Mouse (Mus musculus): ENCODE data around the gene Sertad3. TPM values are rescaled to one million over a fixed set of nuclear protein-coding genes. Genes with fewer than 3 reads are reported as not detected.

Sertad3 gene
- polyA plus RNA-seq, 1 experiment from 2014 or later = 19.4 TPM

GRCm38 (mm10) chr7:27467648-27468047 lies 5.9 kb upstream of the Sertad3 start:
- Histone ChIP-seq H3K9me3 (ENCODE audit: control insufficient read depth, low read length) (no peaks in the 10 kb centered on the region), H3K9ac (ENCODE audit: low read length) (no peak overlapping the region), H3K4me2 (ENCODE audit: low read length) (no peak overlapping the region), H3K27me3 (ENCODE audit: control insufficient read depth, insufficient read depth, low read length) (no peaks in the 10 kb centered on the region), H3K4me3 (ENCODE audit: control insufficient read depth in 1 of 2, insufficient read depth in 1 of 2, low read depth in 1 of 2, low read length in 2 of 2) (no peak overlapping the region), H3K36me3 (ENCODE audit: control insufficient read depth, insufficient read depth, low read length) (0 out of 2 replicates have a peak, but pooled peaks cover under 1% of the 10 kb centered on the region), H3K27ac (replicated peaks in 1 of 2; ENCODE audit: control insufficient read depth in 1 of 2, insufficient read depth in 1 of 2, low read depth in 2 of 2, low read length in 2 of 2) (no peak overlapping the region), H3K4me1 (ENCODE audit: control insufficient read depth in 2 of 2, insufficient read depth in 2 of 2, low read length in 2 of 2) (0 out of 4 replicates have a peak, but pooled peaks cover 0 to 6% of the 10 kb centered on the region in 2 experiments)
- 22% methylated on average over 4 of the region's 4 CpGs for WGBS
- ATAC-seq (ENCODE audit: insufficient number of reproducible peaks, insufficient read depth, low FRiP score, low read depth) = no peak

DNA sequence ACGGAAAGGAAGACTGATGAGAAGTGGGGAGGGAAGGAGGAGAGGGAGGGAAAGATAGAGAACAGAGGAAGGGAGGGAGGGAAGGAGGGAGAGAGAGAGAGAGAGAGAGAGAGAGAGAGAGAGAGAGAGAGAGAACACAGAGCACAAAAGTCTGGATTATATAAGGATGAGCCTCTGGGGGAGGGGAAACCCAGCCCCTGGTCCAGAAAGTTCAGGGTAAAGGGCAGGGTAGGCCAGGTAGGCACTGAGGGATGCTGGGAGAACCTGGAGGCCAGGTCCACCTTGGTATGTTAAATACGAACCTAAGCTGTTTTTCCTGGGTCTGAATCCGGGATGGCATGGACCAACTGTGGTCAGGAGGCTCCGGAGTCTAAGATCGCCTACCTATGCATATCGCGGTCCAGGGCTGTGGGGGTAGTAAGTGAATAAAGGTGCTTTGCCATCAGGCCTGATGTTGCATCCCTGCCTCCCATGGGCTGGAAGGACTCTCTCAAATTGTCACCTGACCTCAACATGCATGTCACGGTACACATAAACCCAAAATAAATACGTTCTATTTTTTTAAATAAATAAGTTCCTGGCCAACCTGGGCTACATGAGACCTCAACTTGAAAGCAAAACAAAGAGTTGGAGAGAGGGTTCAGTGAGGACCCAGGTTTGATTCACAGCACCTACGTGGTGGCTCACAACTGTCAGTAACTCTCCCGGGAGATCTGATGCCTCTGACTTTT lies 2.0 kb upstream of the Sertad3 start:
- Histone ChIP-seq H3K9ac (ENCODE audit: low read length) (no peak overlapping the region), H3K9me3 (ENCODE audit: control insufficient read depth, low read length) (no peaks in the 10 kb centered on the region), H3K4me1 (ENCODE audit: control insufficient read depth in 2 of 2, insufficient read depth in 2 of 2, low read length in 2 of 2) (peaks cover 4 to 16% of the 10 kb centered on the region in 2 experiments; a peak in 3 of 4 replicates), H3K4me2 (ENCODE audit: low read length) (no peak overlapping the region), H3K4me3 (ENCODE audit: control insufficient read depth in 1 of 2, insufficient read depth in 1 of 2, low read depth in 1 of 2, low read length in 2 of 2) (no peak overlapping the region), H3K27me3 (ENCODE audit: control insufficient read depth, insufficient read depth, low read length) (no peaks in the 10 kb centered on the region), H3K27ac (replicated peaks in 1 of 2; ENCODE audit: control insufficient read depth in 1 of 2, insufficient read depth in 1 of 2, low read depth in 2 of 2, low read length in 2 of 2) (no peak overlapping the region), H3K36me3 (ENCODE audit: control insufficient read depth, insufficient read depth, low read length) (peaks cover 7% of the 10 kb centered on the region)
- 87% methylated on average over 11 of the region's 11 CpGs for WGBS
- ATAC-seq (ENCODE audit: insufficient number of reproducible peaks, insufficient read depth, low FRiP score, low read depth) = no peak

DNA sequence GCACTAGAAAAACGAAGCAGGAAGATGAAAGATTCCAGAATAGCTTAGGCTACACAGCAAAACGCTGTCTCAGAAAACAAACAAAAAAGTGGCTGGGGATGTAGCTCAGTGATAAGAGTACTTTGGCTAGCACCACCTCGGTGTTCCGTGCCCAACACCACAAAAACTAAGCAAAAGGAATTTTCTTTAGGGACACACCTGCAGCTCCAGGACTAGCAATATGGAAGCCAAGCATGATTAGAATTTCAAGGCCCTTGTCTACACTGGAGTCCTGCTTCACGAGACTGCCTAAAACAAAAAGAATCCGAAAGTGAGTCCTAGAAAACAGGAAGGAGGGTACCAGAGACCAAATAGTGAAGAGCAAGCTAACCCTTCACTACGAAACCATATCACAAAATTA lies 972 bp upstream of the Sertad3 start:
- Histone ChIP-seq H3K27me3 (ENCODE audit: control insufficient read depth, insufficient read depth, low read length) (no peaks in the 10 kb centered on the region), H3K4me2 (ENCODE audit: low read length) (peak overlapping the region; percentile 76), H3K9me3 (ENCODE audit: control insufficient read depth, low read length) (no peaks in the 10 kb centered on the region), H3K4me3 (ENCODE audit: control insufficient read depth in 1 of 2, insufficient read depth in 1 of 2, low read depth in 1 of 2, low read length in 2 of 2) (peak overlapping the region in 1 of 2 experiments; percentile 77; a peak in 2 of 4 replicates), H3K9ac (ENCODE audit: low read length) (peak overlapping the region; percentile 79), H3K4me1 (ENCODE audit: control insufficient read depth in 2 of 2, insufficient read depth in 2 of 2, low read length in 2 of 2) (peaks cover 4 to 15% of the 10 kb centered on the region in 2 experiments; a peak in 3 of 4 replicates), H3K27ac (replicated peaks in 1 of 2; ENCODE audit: control insufficient read depth in 1 of 2, insufficient read depth in 1 of 2, low read depth in 2 of 2, low read length in 2 of 2) (peak overlapping the region; percentile 48 to 93), H3K36me3 (ENCODE audit: control insufficient read depth, insufficient read depth, low read length) (peaks cover 17% of the 10 kb centered on the region)
- no peak for ATAC-seq (ENCODE audit: insufficient number of reproducible peaks, insufficient read depth, low FRiP score, low read depth)
- 23% methylated on average over 7 of the region's 7 CpGs for WGBS

DNA sequence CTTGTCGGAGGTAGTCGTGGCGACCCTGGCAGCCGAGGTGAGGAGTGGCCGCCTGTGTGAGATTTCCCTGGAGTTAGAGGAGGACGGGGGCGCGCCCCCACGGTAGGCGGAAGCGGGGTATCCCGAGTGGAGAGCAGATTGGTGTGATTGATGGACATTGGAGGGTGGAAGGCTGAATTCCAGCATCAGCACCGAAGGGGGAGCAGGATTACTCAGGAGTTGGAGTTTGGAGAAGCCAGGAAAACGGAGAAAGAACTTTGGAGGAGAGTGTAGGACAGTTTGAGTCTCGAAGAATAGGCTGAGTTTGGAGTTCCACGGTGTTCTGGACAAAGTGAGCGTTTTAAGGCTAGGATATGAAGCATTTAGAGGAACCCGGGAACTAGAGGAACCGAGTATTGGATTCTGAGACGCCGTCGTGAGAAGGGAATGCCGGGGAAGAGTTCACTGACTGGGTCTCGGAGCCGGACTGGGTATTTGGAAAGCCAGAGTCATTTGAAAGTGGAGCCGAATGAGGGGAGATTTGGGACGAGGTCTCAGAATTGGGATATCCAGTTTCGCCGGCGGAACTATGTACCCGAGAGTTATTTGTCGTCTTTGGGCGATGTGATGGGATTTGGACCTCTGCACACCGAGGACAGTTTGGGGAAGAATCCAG lies 394 bp downstream of the Sertad3 start:
- Histone ChIP-seq H3K9ac (ENCODE audit: low read length) (peak overlapping the region; percentile 79), H3K4me3 (ENCODE audit: control insufficient read depth in 1 of 2, insufficient read depth in 1 of 2, low read depth in 1 of 2, low read length in 2 of 2) (peak overlapping the region; percentile 72 to 77), H3K27me3 (ENCODE audit: control insufficient read depth, insufficient read depth, low read length) (no peaks in the 10 kb centered on the region), H3K36me3 (ENCODE audit: control insufficient read depth, insufficient read depth, low read length) (peaks cover 21% of the 10 kb centered on the region), H3K27ac (replicated peaks in 1 of 2; ENCODE audit: control insufficient read depth in 1 of 2, insufficient read depth in 1 of 2, low read depth in 2 of 2, low read length in 2 of 2) (peak overlapping the region; percentile 93), H3K4me2 (ENCODE audit: low read length) (peak overlapping the region; percentile 76), H3K4me1 (ENCODE audit: control insufficient read depth in 2 of 2, insufficient read depth in 2 of 2, low read length in 2 of 2) (peaks cover 4 to 13% of the 10 kb centered on the region in 2 experiments; a peak in 3 of 4 replicates), H3K9me3 (ENCODE audit: control insufficient read depth, low read length) (no peaks in the 10 kb centered on the region)
- under 1% methylated on average over 34 of the region's 34 CpGs for WGBS
- ATAC-seq (ENCODE audit: insufficient number of reproducible peaks, insufficient read depth, low FRiP score, low read depth) = no peak; the same call in 1 of the 2 replicates

GRCm38 (mm10) chr7:27474490-27474954 lies 954 bp downstream of the Sertad3 start:
- peak; percentile 90 for ATAC-seq (ENCODE audit: insufficient number of reproducible peaks, insufficient read depth, low FRiP score, low read depth)
- Histone ChIP-seq H3K4me1 (ENCODE audit: control insufficient read depth in 2 of 2, insufficient read depth in 2 of 2, low read length in 2 of 2) (peaks cover 4 to 13% of the 10 kb centered on the region in 2 experiments; a peak in 3 of 4 replicates), H3K9me3 (ENCODE audit: control insufficient read depth, low read length) (no peaks in the 10 kb centered on the region), H3K36me3 (ENCODE audit: control insufficient read depth, insufficient read depth, low read length) (peaks cover 21% of the 10 kb centered on the region), H3K4me2 (ENCODE audit: low read length) (peak overlapping the region; percentile 76), H3K9ac (ENCODE audit: low read length) (peak overlapping the region; percentile 79), H3K27ac (replicated peaks in 1 of 2; ENCODE audit: control insufficient read depth in 1 of 2, insufficient read depth in 1 of 2, low read depth in 2 of 2, low read length in 2 of 2) (peak overlapping the region; percentile 93), H3K4me3 (ENCODE audit: control insufficient read depth in 1 of 2, insufficient read depth in 1 of 2, low read depth in 1 of 2, low read length in 2 of 2) (peak overlapping the region; percentile 72 to 77), H3K27me3 (ENCODE audit: control insufficient read depth, insufficient read depth, low read length) (no peaks in the 10 kb centered on the region)
- under 1% methylated on average over 23 of the region's 23 CpGs for WGBS

DNA sequence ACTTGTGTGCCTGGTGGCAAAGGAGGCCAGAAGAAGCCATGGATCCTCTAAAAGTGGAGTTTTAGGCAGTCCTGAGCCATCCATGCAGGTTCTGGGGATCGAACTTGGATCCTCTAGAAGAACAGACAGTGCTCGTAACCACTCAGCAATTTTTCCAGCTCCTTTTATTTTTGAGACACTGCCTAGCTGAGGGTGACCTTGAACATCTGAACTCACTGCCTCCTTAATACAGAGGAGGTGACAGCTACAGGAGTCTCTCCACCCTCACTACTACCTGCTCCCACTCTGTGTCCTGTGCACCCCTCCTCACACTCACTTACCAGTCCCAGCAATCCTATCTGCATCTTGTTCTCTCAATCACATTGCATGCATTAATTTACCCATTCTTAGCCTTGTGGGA lies 2.0 kb downstream of the Sertad3 start:
- peak overlapping the region in 1 of 2 experiments; percentile 77; a peak in 1 of 4 replicates for H3K4me3 ChIP-seq (ENCODE audit: control insufficient read depth in 1 of 2, insufficient read depth in 1 of 2, low read depth in 1 of 2, low read length in 2 of 2)
- peak overlapping the region; percentile 59 for H3K4me2 ChIP-seq (ENCODE audit: low read length)
- H3K4me1 ChIP-seq (ENCODE audit: control insufficient read depth in 2 of 2, insufficient read depth in 2 of 2, low read length in 2 of 2) = peaks cover 4 to 14% of the 10 kb centered on the region in 2 experiments; a peak in 3 of 4 replicates
- peaks cover 21% of the 10 kb centered on the region for H3K36me3 ChIP-seq (ENCODE audit: control insufficient read depth, insufficient read depth, low read length)
- H3K9ac ChIP-seq (ENCODE audit: low read length) = peak overlapping the region; percentile 47; the same call in 1 of the 2 replicates
- peak overlapping the region in 1 of 2 experiments; percentile 56; a peak in 1 of 4 replicates for H3K27ac ChIP-seq (replicated peaks in 1 of 2; ENCODE audit: control insufficient read depth in 1 of 2, insufficient read depth in 1 of 2, low read depth in 2 of 2, low read length in 2 of 2)
- no peaks in the 10 kb centered on the region for H3K27me3 ChIP-seq (ENCODE audit: control insufficient read depth, insufficient read depth, low read length)
- 89% methylated on average over 2 of the region's 2 CpGs for WGBS
- no peak for ATAC-seq (ENCODE audit: insufficient number of reproducible peaks, insufficient read depth, low FRiP score, low read depth)
- H3K9me3 ChIP-seq (ENCODE audit: control insufficient read depth, low read length) = no peaks in the 10 kb centered on the region

DNA sequence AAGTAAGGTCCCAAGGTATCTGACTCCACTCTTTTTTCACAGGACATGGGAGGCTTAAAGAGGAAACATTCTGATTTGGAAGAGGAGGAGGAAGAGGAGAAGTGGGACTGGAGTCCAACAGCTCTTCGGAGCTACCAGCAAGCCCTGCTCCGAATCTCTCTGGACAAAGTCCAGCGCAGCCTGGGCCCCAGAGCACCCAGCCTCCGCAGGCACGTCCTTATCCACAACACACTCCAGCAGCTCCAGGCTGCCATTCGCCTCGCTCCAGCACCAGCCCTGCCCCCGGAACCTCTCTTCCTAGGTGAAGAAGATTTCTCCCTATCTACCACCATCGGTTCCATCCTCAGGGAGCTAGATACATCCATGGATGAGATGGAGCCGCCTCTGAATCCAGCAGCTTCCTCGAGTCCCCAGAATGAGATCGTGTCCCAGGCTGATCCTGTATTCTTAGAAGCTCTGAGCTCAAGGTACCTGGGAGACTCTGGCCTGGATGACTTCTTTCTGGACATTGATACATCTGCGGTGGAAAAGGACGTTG lies 2.6 kb downstream of the Sertad3 start:
- H3K27ac ChIP-seq (replicated peaks in 1 of 2; ENCODE audit: control insufficient read depth in 1 of 2, insufficient read depth in 1 of 2, low read depth in 2 of 2, low read length in 2 of 2) = peak overlapping the region in 1 of 2 experiments; percentile 56; a peak in 1 of 4 replicates

More for the DNA sequence above, 2.6 kb downstream of the Sertad3 start:
- H3K4me1 ChIP-seq (ENCODE audit: control insufficient read depth in 2 of 2, insufficient read depth in 2 of 2, low read length in 2 of 2) = peaks cover 9 to 20% of the 10 kb centered on the region in 2 experiments
- peak overlapping the region; percentile 4; the same call in 1 of the 2 replicates for H3K4me2 ChIP-seq (ENCODE audit: low read length)
- ATAC-seq (ENCODE audit: insufficient number of reproducible peaks, insufficient read depth, low FRiP score, low read depth) = no peak
- H3K27me3 ChIP-seq (ENCODE audit: control insufficient read depth, insufficient read depth, low read length) = no peaks in the 10 kb centered on the region
- H3K9me3 ChIP-seq (ENCODE audit: control insufficient read depth, low read length) = no peaks in the 10 kb centered on the region
- 0 out of 2 replicates have a peak overlapping the region, but pooled peaks have one; percentile 3 for H3K9ac ChIP-seq (ENCODE audit: low read length)
- no peak overlapping the region for H3K4me3 ChIP-seq (ENCODE audit: control insufficient read depth in 1 of 2, insufficient read depth in 1 of 2, low read depth in 1 of 2, low read length in 2 of 2)
- 81% methylated on average over 14 of the region's 14 CpGs for WGBS
- H3K36me3 ChIP-seq (ENCODE audit: control insufficient read depth, insufficient read depth, low read length) = peaks cover 21% of the 10 kb centered on the region
